10 mouse cellular contexts compared by ENCODE assay signal in the genomic region with DNA sequence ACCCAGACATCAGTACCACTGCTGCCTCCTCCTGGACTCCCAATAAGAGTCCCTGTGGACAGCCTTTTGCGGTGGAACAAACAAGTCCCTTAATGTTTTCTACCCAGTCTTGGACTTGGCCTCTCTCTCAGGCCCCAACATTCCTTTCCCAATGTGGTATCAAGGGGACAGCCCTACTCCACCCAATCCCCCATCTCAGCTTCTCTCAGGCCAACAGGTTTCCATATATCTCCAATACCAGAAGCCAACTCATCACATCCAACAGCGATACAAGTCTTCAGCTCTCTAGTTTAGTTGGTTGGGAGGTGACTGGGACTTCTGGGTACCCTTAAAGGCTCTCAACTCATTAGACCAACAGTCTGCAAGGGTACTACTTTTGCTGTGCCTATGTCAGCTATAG. TPM values are rescaled to one million over a fixed set of nuclear protein-coding genes. Genes with fewer than 3 reads are reported as not detected.
DNase-seq lines count a peak whose midpoint lies in the region; ATAC-seq and TF ChIP-seq lines count a peak whose summit lies in the region.
"Had no signal": no experiment of that assay in that cellular context is flagged by ENCODE, and none has a peak within 500 bp of the region (broad histone marks: within the 10 kb centered on the region; RNA-seq: fewer than 3 reads in every experiment).

No protein-coding gene starts in this region.

- H3K27ac ChIP-seq in MEL (ENCODE audit: control insufficient read depth, low read depth, low read length): no peak overlapping the region
- no peak overlapping the region for H3K27ac ChIP-seq in heart, postnatal 0 days (ENCODE audit: low read depth)
- no peak overlapping the region for H3K27ac ChIP-seq in liver, embryonic 16.5 days (ENCODE audit: low read length)

- TF ChIP-seq EP300 in MEL (IDR thresholded peaks at IDR 0.05; ENCODE audit: low read depth in 1 of 2, low read length in 2 of 2): no peak
- TF ChIP-seq EP300 in heart, postnatal 0 days (IDR thresholded peaks at IDR 0.05; ENCODE audit: low read depth): no peak

- TF ChIP-seq CTCF in MEL (IDR thresholded peaks at IDR 0.05 in 2 of 3, conservative IDR thresholded peaks at IDR 0.05 in 1 of 3; ENCODE audit: control insufficient read depth in 1 of 3, insufficient read depth in 1 of 3, low read depth in 2 of 3, low read length in 3 of 3, poor library complexity in 1 of 3, severe bottlenecking in 1 of 3): no peak
- no peak for TF ChIP-seq CTCF in heart, postnatal 0 days (IDR thresholded peaks at IDR 0.05; ENCODE audit: low read depth)

- H3K9ac ChIP-seq in MEL (ENCODE audit: control insufficient read depth, low read depth, low read length, poor library complexity, severe bottlenecking): peak overlapping the region; percentile 72
- H3K9ac ChIP-seq in heart, postnatal 0 days (replicated peaks; ENCODE audit: low read depth, low read length): no peak overlapping the region
- no peak overlapping the region for H3K9ac ChIP-seq in liver, embryonic 16.5 days (ENCODE audit: low read depth, low read length)

- ATAC-seq in heart, postnatal 0 days (ENCODE audit: insufficient read depth, low read depth): no peak
- no peak for ATAC-seq in liver, embryonic 16.5 days (ENCODE audit: low read depth)
- no peak for ATAC-seq in activated CD4-positive, CD25-positive, alpha-beta regulatory T cell, adult 4 months

- WGBS in heart, postnatal 0 days: 90% methylated on average over 2 of the region's 2 CpGs
- WGBS in liver, embryonic 16.5 days (ENCODE audit: insufficient replicate concordance): 84% methylated on average over 2 of the region's 2 CpGs

- peak; percentile 6 to 8 for DNase-seq in frontal cortex, postnatal 10 days (ENCODE audit: low spot score in 2 of 2)
- no peak for DNase-seq in frontal cortex, postnatal 36 days (ENCODE audit: low spot score in 2 of 2)
- DNase-seq in MEL (ENCODE audit: low read depth, low spot score): no peak
- DNase-seq in heart, postnatal 0 days (ENCODE audit: low spot score): no peak
- no peak for DNase-seq in adrenal gland, postnatal 4 days (ENCODE audit: low spot score in 2 of 2)
- DNase-seq in MN1 (ENCODE audit: low spot score): no peak

- no peaks in the 10 kb centered on the region; the same call in 1 of the 2 replicates for H3K79me2 ChIP-seq in MEL (ENCODE audit: control insufficient read depth, insufficient read depth, low read length, poor library complexity)

- H3K36me3 ChIP-seq in MEL (ENCODE audit: control insufficient read depth in 1 of 2, insufficient read depth in 2 of 2, low read length in 2 of 2): peaks cover 0 to 2% of the 10 kb centered on the region in 2 experiments; a peak in 1 of 4 replicates
- no peaks in the 10 kb centered on the region for H3K36me3 ChIP-seq in heart, postnatal 0 days (replicated peaks; ENCODE audit: control insufficient read depth, insufficient read depth, low read length)
- no peaks in the 10 kb centered on the region for H3K36me3 ChIP-seq in liver, embryonic 16.5 days (ENCODE audit: control insufficient read depth, insufficient read depth)

- H3K27me3 ChIP-seq in MEL (ENCODE audit: control insufficient read depth in 1 of 2, insufficient read depth in 2 of 2, low read length in 2 of 2): no peaks in the 10 kb centered on the region
- H3K27me3 ChIP-seq in heart, postnatal 0 days (ENCODE audit: control insufficient read depth, insufficient read depth, low read length): no peaks in the 10 kb centered on the region
- H3K27me3 ChIP-seq in liver, embryonic 16.5 days (ENCODE audit: control insufficient read depth, insufficient read depth, low read depth, low read length): no peaks in the 10 kb centered on the region

- peaks cover 4% of the 10 kb centered on the region in 2 experiments; a peak in 3 of 4 replicates for H3K4me1 ChIP-seq in MEL (ENCODE audit: control insufficient read depth in 1 of 2, insufficient read depth in 2 of 2, low read length in 2 of 2)
- 0 out of 2 replicates have a peak, but pooled peaks cover 5% of the 10 kb centered on the region for H3K4me1 ChIP-seq in heart, postnatal 0 days (ENCODE audit: control insufficient read depth, insufficient read depth)
- H3K4me1 ChIP-seq in liver, embryonic 16.5 days (ENCODE audit: control insufficient read depth, low read depth, low read length): peaks cover 8% of the 10 kb centered on the region

- peak overlapping the region; percentile 71 for H3K4me2 ChIP-seq in heart, postnatal 0 days (ENCODE audit: low read depth, low read length)
- H3K4me2 ChIP-seq in liver, embryonic 16.5 days (ENCODE audit: low read depth, low read length): peak overlapping the region; percentile 82

- no peak for TF ChIP-seq POLR2A in MEL (IDR thresholded peaks at IDR 0.05; ENCODE audit: control insufficient read depth in 1 of 2, insufficient read depth in 1 of 2, low read depth in 1 of 2, low read length in 2 of 2, poor library complexity in 1 of 2)

- peak overlapping the region; percentile 63 to 70; a peak in 3 of 4 replicates for H3K4me3 ChIP-seq in MEL (ENCODE audit: control insufficient read depth in 1 of 2, insufficient read depth in 1 of 2, low read depth in 2 of 2, low read length in 2 of 2)
- H3K4me3 ChIP-seq in heart, postnatal 0 days (ENCODE audit: low read depth, low read length): peak overlapping the region; percentile 65; the same call in 1 of the 2 replicates
- H3K4me3 ChIP-seq in liver, embryonic 16.5 days (ENCODE audit: low read depth, low read length): peak overlapping the region; percentile 73

- no peak for TF ChIP-seq RAD21 in MEL (IDR thresholded peaks at IDR 0.05; ENCODE audit: low read depth, low read length)

- H3K9me3 ChIP-seq in MEL (replicated peaks; ENCODE audit: insufficient read depth, low read length): no peaks in the 10 kb centered on the region
- no peaks in the 10 kb centered on the region for H3K9me3 ChIP-seq in heart, postnatal 0 days (replicated peaks; ENCODE audit: control insufficient read depth, low read length)
- H3K9me3 ChIP-seq in liver, embryonic 16.5 days (replicated peaks; ENCODE audit: control insufficient read depth, low read length): no peaks in the 10 kb centered on the region
- H3K9me3 ChIP-seq: megakaryocyte, embryonic 14.5 days had no signal

TF ChIP-seq in MEL, 35 proteins besides CTCF, POLR2A, EP300 and RAD21 (continues in another document):
- no peak for TF ChIP-seq POLR2AphosphoS2 (IDR thresholded peaks at IDR 0.05; ENCODE audit: low read length)
- TF ChIP-seq CHD1 (IDR thresholded peaks at IDR 0.05; ENCODE audit: low read depth, low read length): no peak

RNA-seq across cellular contexts. Expression of a gene that starts 1.1 kb away (rescaled TPM):
- 0.77 and 0.85 TPM in 2 replicates for total RNA-seq in MEL (2012; rRNA removed)
- 1 to 10 TPM in 1 of 2 experiments, not detected in 1; 2.4 TPM for polyA plus RNA-seq in MEL (2012; ENCODE audit: insufficient read depth in 1 of 2, insufficient read length in 2 of 2, low read depth in 1 of 2, low replicate concordance in 2 of 2, missing spikeins in 1 of 2)
- total RNA-seq in heart, postnatal 0 days (2014; rRNA removed; ENCODE audit: low replicate concordance): 2.7 and 8.4 TPM in 2 replicates
- polyA plus RNA-seq in heart, postnatal 0 days (2015; fragmentation: Nextera tagmentation; extraction: Ambion mirVana): 0.70 and 0.83 TPM in 2 replicates
- 0.44 and 0.50 TPM in 2 replicates for polyA plus RNA-seq in liver, embryonic 16.5 days (2015; fragmentation: Nextera tagmentation; extraction: Ambion mirVana)
- under 1 TPM; 0.45 to 0.46 TPM for polyA plus RNA-seq in activated CD4-positive, CD25-positive, alpha-beta regulatory T cell, adult 4 months (2017; shearing (Covaris generic))
- 1 to 10 TPM; 5.5 to 6.0 TPM for total RNA-seq in adrenal gland, postnatal 4 days (2021)

RNA-seq across cellular contexts. Expression of a gene that starts 15.4 kb away (rescaled TPM):
- total RNA-seq in MEL (2012; rRNA removed): 134 and 148 TPM in 2 replicates
- polyA plus RNA-seq in MEL (2012; ENCODE audit: insufficient read depth in 1 of 2, insufficient read length in 2 of 2, low read depth in 1 of 2, low replicate concordance in 2 of 2, missing spikeins in 1 of 2): 100 to 1,000 TPM in 1 of 2 experiments, not detected in 1; 336 TPM
- total RNA-seq in heart, postnatal 0 days (2014; rRNA removed; ENCODE audit: low replicate concordance): 290 and 312 TPM in 2 replicates
- 116 and 127 TPM in 2 replicates for polyA plus RNA-seq in heart, postnatal 0 days (2015; fragmentation: Nextera tagmentation; extraction: Ambion mirVana)
- 10.6 and 14.3 TPM in 2 replicates for polyA plus RNA-seq in liver, embryonic 16.5 days (2015; fragmentation: Nextera tagmentation; extraction: Ambion mirVana)
- 10 to 100 TPM; 15.3 to 16.9 TPM for polyA plus RNA-seq in activated CD4-positive, CD25-positive, alpha-beta regulatory T cell, adult 4 months (2017; shearing (Covaris generic))
- 100 to 1,000 TPM; 168 to 181 TPM for total RNA-seq in adrenal gland, postnatal 4 days (2021)

RNA-seq across cellular contexts. Expression of a gene that starts 18.9 kb away (rescaled TPM):
- 94.9 and 100 TPM in 2 replicates for total RNA-seq in MEL (2012; rRNA removed)
- 100 to 1,000 TPM in 1 of 2 experiments, not detected in 1; 180 TPM for polyA plus RNA-seq in MEL (2012; ENCODE audit: insufficient read depth in 1 of 2, insufficient read length in 2 of 2, low read depth in 1 of 2, low replicate concordance in 2 of 2, missing spikeins in 1 of 2)
- 48.2 and 72.1 TPM in 2 replicates for total RNA-seq in heart, postnatal 0 days (2014; rRNA removed; ENCODE audit: low replicate concordance)
- 181 and 183 TPM in 2 replicates for polyA plus RNA-seq in heart, postnatal 0 days (2015; fragmentation: Nextera tagmentation; extraction: Ambion mirVana)
- 119 and 122 TPM in 2 replicates for polyA plus RNA-seq in liver, embryonic 16.5 days (2015; fragmentation: Nextera tagmentation; extraction: Ambion mirVana)
- polyA plus RNA-seq in activated CD4-positive, CD25-positive, alpha-beta regulatory T cell, adult 4 months (2017; shearing (Covaris generic)): 100 to 1,000 TPM; 300 to 349 TPM
- 100 to 1,000 TPM; 181 to 189 TPM for total RNA-seq in adrenal gland, postnatal 4 days (2021)

RNA-seq across cellular contexts. Expression of a gene that starts 41.5 kb away (rescaled TPM):
- total RNA-seq in MEL (2012; rRNA removed): not detected in 2 replicates
- not detected for polyA plus RNA-seq in MEL (2012; ENCODE audit: insufficient read depth in 1 of 2, insufficient read length in 2 of 2, low read depth in 1 of 2, low replicate concordance in 2 of 2, missing spikeins in 1 of 2)
- total RNA-seq in heart, postnatal 0 days (2014; rRNA removed; ENCODE audit: low replicate concordance): not detected in 2 replicates
- polyA plus RNA-seq in heart, postnatal 0 days (2015; fragmentation: Nextera tagmentation; extraction: Ambion mirVana): not detected in 2 replicates
- not detected in 2 replicates for polyA plus RNA-seq in liver, embryonic 16.5 days (2015; fragmentation: Nextera tagmentation; extraction: Ambion mirVana)
- polyA plus RNA-seq in activated CD4-positive, CD25-positive, alpha-beta regulatory T cell, adult 4 months (2017; shearing (Covaris generic)): under 1 TPM in 1 of 2 experiments, not detected in 1; 0.08 TPM
- total RNA-seq in adrenal gland, postnatal 4 days (2021): not detected
- total RNA-seq: gastrocnemius, postnatal 10 days had no signal

RNA-seq across cellular contexts. Expression of a gene that starts 43.7 kb away (rescaled TPM):
- total RNA-seq in MEL (2012; rRNA removed): 15.8 and 16.8 TPM in 2 replicates
- 10 to 100 TPM in 1 of 2 experiments, not detected in 1; 36.3 TPM for polyA plus RNA-seq in MEL (2012; ENCODE audit: insufficient read depth in 1 of 2, insufficient read length in 2 of 2, low read depth in 1 of 2, low replicate concordance in 2 of 2, missing spikeins in 1 of 2)
- 16.9 and 29.2 TPM in 2 replicates for total RNA-seq in heart, postnatal 0 days (2014; rRNA removed; ENCODE audit: low replicate concordance)
- 9.5 and 10.5 TPM in 2 replicates for polyA plus RNA-seq in heart, postnatal 0 days (2015; fragmentation: Nextera tagmentation; extraction: Ambion mirVana)
- polyA plus RNA-seq in liver, embryonic 16.5 days (2015; fragmentation: Nextera tagmentation; extraction: Ambion mirVana): 10.0 and 11.4 TPM in 2 replicates
- 1 to 10 TPM; 4.6 to 7.0 TPM for polyA plus RNA-seq in activated CD4-positive, CD25-positive, alpha-beta regulatory T cell, adult 4 months (2017; shearing (Covaris generic))
- 10 to 100 TPM; 18.4 to 18.5 TPM for total RNA-seq in adrenal gland, postnatal 4 days (2021)

Comparison
In these comparisons a context has a peak if more than half of its experiments do, and no peak if none do; other contexts are left out.
1. DNase-seq: peak in frontal cortex, postnatal 10 days (2 of 2); none in frontal cortex, postnatal 36 days (0 of 2), MEL (single experiment), heart, postnatal 0 days (single experiment), adrenal gland, postnatal 4 days (0 of 2) and MN1 (single experiment).
2. Peak in every context shown above with its lines, with median percentiles within 50 percentile points of each other: H3K4me3 ChIP-seq.